Mouse (Mus musculus) ES-Bruce4 (cell line): ENCODE data around the gene Foxl1. TPM values are rescaled to one million over a fixed set of nuclear protein-coding genes. Genes with fewer than 3 reads are reported as not detected.

Source experiments
- H3K27ac ChIP-seq: 2 replicates; pipeline ENCODE4 v1.5.1; 2012; ENCODE audit warnings: low read length, inconsistent platforms; ENCODE audit not compliant: insufficient read depth
- H3K27me3 ChIP-seq: 2 replicates; pipeline ENCODE4 v1.6.1; 2012; ENCODE audit warnings: mild to moderate bottlenecking, low read length, inconsistent platforms; ENCODE audit not compliant: control insufficient read depth, poor library complexity, insufficient read depth, severe bottlenecking
- H3K36me3 ChIP-seq: 2 replicates; pipeline ENCODE4 v1.6.1; 2012; ENCODE audit warnings: inconsistent platforms, mild to moderate bottlenecking, low read length, moderate library complexity; ENCODE audit not compliant: control insufficient read depth, poor library complexity, insufficient read depth, severe bottlenecking
- H3K4me1 ChIP-seq: one replicate; pipeline ENCODE4 v1.8.1; 2011; ENCODE audit warnings: low read length; ENCODE audit not compliant: control insufficient read depth, insufficient read depth
- H3K4me3 ChIP-seq: 2 replicates; pipeline ENCODE4 v1.5.1; 2011; ENCODE audit warnings: low read depth, mild to moderate bottlenecking, low read length
- H3K9ac ChIP-seq: 2 replicates; pipeline ENCODE4 v1.6.1; 2012; ENCODE audit warnings: low read depth, mild to moderate bottlenecking, inconsistent platforms; ENCODE audit not compliant: poor library complexity, severe bottlenecking
- H3K9me3 ChIP-seq: replicated peaks from 2 replicates; pipeline ENCODE4 v1.6.1; 2012; ENCODE audit warnings: mild to moderate bottlenecking, low read length, inconsistent platforms; ENCODE audit not compliant: control insufficient read depth, poor library complexity, insufficient read depth, severe bottlenecking
- CTCF ChIP-seq: IDR thresholded peaks from one replicate; pipeline ENCODE4 v1.8.1; 2011; ENCODE audit warnings: low read depth, low read length
- EP300 ChIP-seq: IDR thresholded peaks from 2 replicates; pipeline ENCODE4 v1.6.1; 2011; ENCODE audit warnings: low read depth, low read length; ENCODE audit not compliant: insufficient read depth
- POLR2A ChIP-seq: IDR thresholded peaks from one replicate; pipeline ENCODE4 v1.8.1; 2011; ENCODE audit warnings: low read length; ENCODE audit not compliant: insufficient read depth
- polyA plus RNA-seq: library from polyadenylated mRNA; stranded (reverse); fragments of >200 nt; gene quantifications from 2 replicates; pipeline ENCODE4 v1.2.4, GENCODE M21; 2011; ENCODE audit warnings: low read depth; ENCODE audit not compliant: missing spikeins, insufficient read depth, insufficient read length

The Foxl1 gene
- polyA plus RNA-seq, 1 experiment: not detected

DNA sequence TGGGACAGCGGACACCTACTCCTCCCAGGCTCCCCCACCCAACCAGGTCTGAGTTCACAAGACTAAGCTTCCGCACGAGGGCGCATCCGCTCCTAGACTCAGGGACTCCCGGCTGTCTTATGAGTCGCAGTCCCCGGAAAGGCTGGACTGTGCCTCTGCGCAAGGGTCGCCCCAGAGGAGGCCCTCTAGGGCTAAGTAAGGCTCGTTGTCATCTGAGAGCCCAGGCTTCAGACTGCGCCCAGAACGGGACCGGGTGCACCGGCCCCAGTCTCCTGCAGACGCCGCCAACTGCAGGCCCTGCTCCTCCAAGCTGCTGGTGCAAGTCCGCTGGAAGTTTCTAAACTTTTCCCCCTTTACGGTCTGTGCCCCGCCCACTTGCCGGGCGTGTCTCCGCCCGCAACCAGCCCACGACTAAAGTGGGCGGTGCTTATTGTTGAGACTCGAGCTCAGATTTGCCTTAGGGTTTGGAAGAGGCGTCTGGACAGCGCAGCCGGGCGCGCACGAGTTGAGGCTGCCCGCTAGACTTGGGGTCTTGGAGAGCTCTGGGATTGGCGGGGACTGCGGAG is 2.3 kb upstream of the Foxl1 start:
- no peaks in the 10 kb centered on the region for H3K36me3 ChIP-seq
- 0 out of 2 replicates have a peak overlapping the region, but pooled peaks have one; percentile 25 for H3K9ac ChIP-seq
- peaks cover 34% of the 10 kb centered on the region for H3K27me3 ChIP-seq
- TF ChIP-seq CTCF (peak; percentile 47), EP300 (no peak), POLR2A (no peak)
- peaks cover 2% of the 10 kb centered on the region for H3K4me1 ChIP-seq
- H3K4me3 ChIP-seq: peak overlapping the region; percentile 41
- no peak overlapping the region for H3K27ac ChIP-seq
- peaks cover 6% of the 10 kb centered on the region; the same call in 1 of the 2 replicates for H3K9me3 ChIP-seq

DNA sequence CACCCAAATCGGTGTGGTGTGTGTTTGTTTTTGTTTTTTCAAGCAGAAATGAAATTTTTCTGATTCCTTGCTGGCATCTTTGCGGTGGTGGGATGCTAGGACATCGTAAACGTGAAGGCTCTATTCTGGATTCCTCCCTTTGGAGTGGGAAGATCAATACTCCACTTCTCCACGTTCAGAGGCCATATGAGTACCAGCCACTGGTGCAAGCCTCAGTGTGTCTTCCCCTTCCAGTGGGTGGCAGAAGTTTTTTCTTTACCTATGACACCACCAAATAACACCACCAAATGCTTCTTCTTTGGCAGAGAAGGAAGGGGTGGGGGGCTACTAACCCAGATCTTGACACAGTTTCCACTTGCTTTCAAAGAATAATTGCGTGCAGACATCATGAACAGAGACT is 1.5 kb upstream of the Foxl1 start:
- Histone ChIP-seq H3K4me1 (peaks cover 2% of the 10 kb centered on the region), H3K36me3 (no peaks in the 10 kb centered on the region), H3K27me3 (peaks cover 27% of the 10 kb centered on the region), H3K9ac (no peak overlapping the region), H3K9me3 (peaks cover 6% of the 10 kb centered on the region; the same call in 1 of the 2 replicates), H3K27ac (no peak overlapping the region), H3K4me3 (no peak overlapping the region)
- no peak for TF ChIP-seq EP300
- TF ChIP-seq CTCF: no peak
- TF ChIP-seq POLR2A: no peak

DNA sequence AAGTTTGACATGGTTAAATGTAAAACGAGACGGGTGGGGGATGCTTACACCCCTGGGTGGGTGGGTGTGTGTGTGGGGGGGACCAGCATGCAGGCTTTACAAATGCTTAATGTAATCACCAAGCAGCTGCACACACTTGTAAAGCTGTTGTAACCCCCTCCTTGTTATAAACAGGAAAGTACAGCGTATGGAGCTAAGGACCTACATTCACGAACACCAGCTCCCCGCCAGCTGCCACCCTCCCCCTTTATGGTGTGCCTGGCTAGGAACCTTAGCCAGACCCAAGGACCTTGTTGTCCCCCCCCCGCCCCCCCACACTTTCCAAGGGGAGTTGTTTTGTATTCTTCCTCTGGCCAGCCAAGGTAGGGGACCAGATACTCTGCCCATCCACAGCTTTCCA is 1.0 kb upstream of the Foxl1 start:
- Histone ChIP-seq H3K4me3 (no peak overlapping the region), H3K9ac (no peak overlapping the region), H3K27me3 (peaks cover 26% of the 10 kb centered on the region), H3K9me3 (peaks cover 6% of the 10 kb centered on the region; the same call in 1 of the 2 replicates), H3K36me3 (no peaks in the 10 kb centered on the region), H3K4me1 (peaks cover 2% of the 10 kb centered on the region), H3K27ac (no peak overlapping the region)
- TF ChIP-seq EP300 (no peak), CTCF (no peak), POLR2A (no peak)

DNA sequence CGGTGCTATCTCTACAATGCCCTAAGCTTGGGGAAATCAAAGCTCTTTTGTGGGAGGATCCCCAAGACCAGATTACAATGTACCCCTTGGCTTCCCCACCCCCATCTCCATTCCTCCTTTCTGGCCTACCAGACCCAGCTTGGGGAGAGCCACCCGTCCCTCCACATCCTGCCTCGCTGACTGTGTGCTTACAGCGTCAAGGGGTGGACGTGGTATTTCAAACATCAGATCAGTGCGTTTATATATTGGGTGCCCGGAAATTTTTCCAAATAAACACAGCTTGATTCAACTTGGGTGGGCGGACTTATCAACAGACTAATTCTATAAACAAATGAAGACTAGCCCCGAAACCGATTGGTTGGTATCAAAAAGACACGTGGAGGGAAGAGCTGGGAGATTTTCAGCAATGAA is 444 bp upstream of the Foxl1 start:
- Histone ChIP-seq H3K27me3 (peaks cover 26% of the 10 kb centered on the region), H3K9ac (no peak overlapping the region), H3K9me3 (peaks cover 6% of the 10 kb centered on the region; the same call in 1 of the 2 replicates), H3K36me3 (no peaks in the 10 kb centered on the region), H3K27ac (no peak overlapping the region), H3K4me3 (no peak overlapping the region), H3K4me1 (peaks cover 2% of the 10 kb centered on the region)
- no peak for TF ChIP-seq EP300
- no peak for TF ChIP-seq CTCF

DNA sequence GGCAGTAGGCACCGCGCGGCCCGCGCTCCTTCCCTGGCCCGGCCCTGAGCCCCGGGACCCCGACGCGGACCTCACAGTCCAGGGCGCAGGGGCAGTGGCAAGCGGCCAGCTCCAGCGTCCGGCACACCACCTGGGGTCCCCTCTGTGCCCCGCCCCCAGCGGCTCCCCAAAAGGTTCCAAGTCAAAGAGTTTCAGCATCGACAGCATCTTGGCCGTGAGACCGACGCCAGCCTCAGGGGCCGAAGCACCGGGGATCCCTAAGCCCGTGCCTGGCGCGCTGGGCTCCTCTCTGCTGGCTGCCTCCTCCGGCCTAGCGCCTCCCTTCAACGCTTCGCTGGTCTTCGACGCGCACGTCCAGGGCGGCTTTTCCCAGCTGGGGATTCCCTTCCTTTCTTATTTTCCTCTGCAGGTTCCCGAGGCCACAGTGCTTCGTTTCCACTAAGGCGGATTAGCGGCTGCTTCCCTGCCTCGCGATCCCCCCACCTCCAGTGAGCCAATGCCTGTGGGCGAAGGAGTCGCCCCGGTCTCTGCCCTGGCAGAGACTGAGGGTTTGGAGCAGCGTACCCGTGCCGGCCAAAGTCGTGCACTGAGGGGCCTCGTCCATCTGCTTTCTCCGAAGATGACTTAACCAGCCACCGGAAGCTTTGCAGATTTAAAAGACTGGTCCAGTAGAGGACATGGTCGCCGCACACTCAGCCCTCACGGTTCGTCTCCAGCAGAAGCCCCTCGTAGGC is 958 bp downstream of the Foxl1 start:
- H3K9me3 ChIP-seq: no peaks in the 10 kb centered on the region
- H3K4me3 ChIP-seq: peak overlapping the region; percentile 31
- peaks cover 2% of the 10 kb centered on the region for H3K4me1 ChIP-seq
- peak overlapping the region; percentile 16; the same call in 1 of the 2 replicates for H3K9ac ChIP-seq
- no peaks in the 10 kb centered on the region for H3K36me3 ChIP-seq
- no peak for TF ChIP-seq POLR2A
- TF ChIP-seq EP300: no peak
- TF ChIP-seq CTCF: no peak
- H3K27ac ChIP-seq: no peak overlapping the region
- H3K27me3 ChIP-seq: peaks cover 24% of the 10 kb centered on the region
